Mouse (Mus musculus) embryo, embryonic 11 days (tissue): ENCODE data around the gene Olfr71.

Experiments used
- DNase-seq: peaks from one replicate; pipeline ENCODE4 v3.0.0-alpha.2; 2015

Gene Olfr71

DNA sequence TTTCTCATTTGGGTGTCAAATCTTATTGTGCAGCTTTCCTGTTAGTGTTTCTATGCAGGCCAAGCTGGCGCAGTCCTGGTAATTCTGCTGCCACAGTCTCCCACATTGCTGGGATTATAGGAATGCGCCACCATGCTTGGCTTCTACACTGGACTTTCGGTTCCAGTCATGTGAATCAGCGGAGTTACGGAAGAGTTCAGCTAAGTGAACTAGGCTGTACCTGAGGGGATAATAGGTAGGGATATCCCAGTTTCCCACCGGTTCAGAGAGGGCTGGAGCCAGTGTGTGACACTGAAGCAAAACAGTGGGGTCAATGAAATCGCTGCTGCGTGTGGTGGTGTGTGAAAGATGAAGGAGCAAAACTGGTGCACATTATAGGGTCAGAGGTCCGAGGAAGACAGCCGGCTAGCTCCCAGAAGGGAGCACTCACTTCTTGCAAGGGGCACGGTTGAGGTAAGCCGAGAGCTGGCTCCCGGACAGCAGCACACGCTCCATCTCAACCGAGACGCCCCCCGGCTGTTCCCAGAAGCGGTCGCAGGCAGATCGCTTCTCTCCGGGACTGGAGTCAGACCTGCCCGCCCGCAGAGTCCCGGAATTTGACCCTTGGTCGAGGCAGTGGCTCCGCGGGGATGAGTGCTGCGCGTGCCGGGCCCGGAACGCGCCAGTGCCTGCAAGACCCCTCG lies 54.3 kb downstream of the Olfr71 start:
- DNase-seq, result no peak
